Mouse (Mus musculus) forebrain, embryonic 10.5 days (tissue): Measurements from ENCODE around the gene Tor1aip1. TPM values are rescaled to one million over a fixed set of nuclear protein-coding genes. Genes with fewer than 3 reads are reported as not detected.

ENCODE experiments used
- DNase-seq: peaks from one replicate; pipeline ENCODE4 v3.0.0-alpha.2; 2017; ENCODE audit warnings: low spot score; ENCODE audit errors: extremely low spot score
- H3K27ac ChIP-seq: fragments of 300-500 bp; sonication (generic); 2 replicates; pipeline ENCODE4 v1.5.1; 2016; ENCODE audit warnings: mild to moderate bottlenecking
- H3K27me3 ChIP-seq: fragments of 300-500 bp; sonication (generic); 2 replicates; pipeline ENCODE4 v1.6.1; 2016; ENCODE audit warnings: mild to moderate bottlenecking; ENCODE audit not compliant: poor library complexity, severe bottlenecking
- H3K36me3 ChIP-seq: fragments of 300-500 bp; sonication (generic); replicated peaks from 2 replicates; pipeline ENCODE4 v1.6.1; 2016; ENCODE audit warnings: mild to moderate bottlenecking, moderate library complexity
- H3K4me1 ChIP-seq: fragments of 300-500 bp; sonication (generic); 2 replicates; pipeline ENCODE4 v1.6.1; 2016
- H3K4me3 ChIP-seq: fragments of 300-500 bp; sonication (generic); 2 replicates; pipeline ENCODE4 v1.5.1; 2016; ENCODE audit warnings: mild to moderate bottlenecking, moderate library complexity
- H3K9me3 ChIP-seq: fragments of 300-500 bp; sonication (generic); 2 replicates; pipeline ENCODE4 v1.6.1; 2016; ENCODE audit warnings: mild to moderate bottlenecking, moderate library complexity
- WGBS: fragments of 180-500 bp; shearing (Covaris S2); methylation state at CpG from one replicate; pipeline ENCODE4 v1.1.7; 2016; 5-methylcytosine and 5-hydroxymethylcytosine counted together
- polyA plus RNA-seq: library from polyadenylated mRNA; unstranded; fragments of >200 nt; fragmentation: Nextera tagmentation; extraction: Ambion mirVana; gene quantifications from 2 replicates; pipeline ENCODE4 v1.2.1, GENCODE M21; 2016

Gene Tor1aip1
- polyA plus RNA-seq, 1 experiment from 2014 or later = 42.2 TPM

- Histone ChIP-seq H3K27me3 (no peaks in the 10 kb centered on the region), H3K27ac (no peak overlapping the region), H3K36me3 (peaks cover 80% of the 10 kb centered on the region), H3K4me3 (no peak overlapping the region), H3K9me3 (no peaks in the 10 kb centered on the region), H3K4me1 (peaks cover 7% of the 10 kb centered on the region; the same call in 1 of the 2 replicates)
- DNase-seq = no peak
- WGBS = 92% methylated on average over 1 of the region's 1 CpGs
Observed at GRCm38 (mm10) chr1:156020402-156020801, 15.9 kb downstream of the Tor1aip1 start.

DNA sequence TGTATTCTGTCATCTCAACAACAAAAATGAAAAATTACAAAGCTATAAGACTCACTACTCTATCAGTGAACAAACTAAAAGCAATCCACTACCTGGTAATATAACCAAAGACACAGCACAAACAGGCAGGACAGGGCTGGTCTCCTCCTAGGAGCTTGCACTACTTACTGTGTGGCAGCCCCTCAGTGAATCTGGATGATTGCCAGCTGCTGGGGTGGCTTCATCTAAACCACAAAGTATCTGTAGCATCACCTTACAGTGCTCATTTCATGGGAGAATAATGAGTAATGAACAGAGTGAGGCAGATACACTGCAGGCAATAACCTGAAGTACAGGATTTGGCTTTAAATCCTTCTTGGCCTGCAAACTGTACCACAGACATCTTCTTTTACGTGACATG is 16.5 kb downstream of the Tor1aip1 start:
- Histone ChIP-seq H3K9me3 (no peaks in the 10 kb centered on the region), H3K27me3 (no peaks in the 10 kb centered on the region), H3K4me1 (peaks cover 5% of the 10 kb centered on the region; the same call in 1 of the 2 replicates), H3K36me3 (peaks cover 82% of the 10 kb centered on the region), H3K4me3 (no peak overlapping the region), H3K27ac (no peak overlapping the region)
- WGBS = 92% methylated on average over 1 of the region's 1 CpGs
- no peak for DNase-seq

- 92% methylated on average over 1 of the region's 1 CpGs for WGBS
- Histone ChIP-seq H3K4me3 (no peak overlapping the region), H3K36me3 (peaks cover 84% of the 10 kb centered on the region), H3K27me3 (no peaks in the 10 kb centered on the region), H3K27ac (no peak overlapping the region), H3K4me1 (no peaks in the 10 kb centered on the region), H3K9me3 (no peaks in the 10 kb centered on the region)
- DNase-seq = no peak
Observed at GRCm38 (mm10) chr1:156009003-156009402, 27.3 kb downstream of the Tor1aip1 start.

DNA sequence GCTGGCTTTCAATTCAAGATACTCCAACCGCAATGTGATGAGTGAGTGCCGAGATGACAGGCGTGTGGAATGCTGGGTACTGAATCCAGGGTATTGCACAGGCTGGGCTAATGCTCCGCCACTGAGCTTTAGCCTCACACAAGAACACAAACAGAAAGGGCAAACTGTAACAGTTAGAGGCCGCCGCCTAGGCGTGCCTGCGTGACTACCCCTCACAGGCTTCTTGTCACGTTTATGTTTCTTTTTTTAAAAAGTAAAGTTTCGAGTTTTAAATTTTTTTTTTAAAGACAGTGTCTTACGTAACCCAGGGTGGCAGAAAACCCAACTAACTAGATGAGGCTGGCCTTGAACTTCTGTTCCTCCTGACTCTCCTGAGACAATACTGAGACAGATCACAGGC is 30.4 kb downstream of the Tor1aip1 start:
- H3K27ac ChIP-seq = no peak overlapping the region
- H3K4me1 ChIP-seq = no peaks in the 10 kb centered on the region
- no peaks in the 10 kb centered on the region for H3K9me3 ChIP-seq
- H3K27me3 ChIP-seq = no peaks in the 10 kb centered on the region
- peaks cover 64% of the 10 kb centered on the region for H3K36me3 ChIP-seq
- DNase-seq = no peak
- 95% methylated on average over 11 of the region's 11 CpGs for WGBS
- no peak overlapping the region for H3K4me3 ChIP-seq

DNA sequence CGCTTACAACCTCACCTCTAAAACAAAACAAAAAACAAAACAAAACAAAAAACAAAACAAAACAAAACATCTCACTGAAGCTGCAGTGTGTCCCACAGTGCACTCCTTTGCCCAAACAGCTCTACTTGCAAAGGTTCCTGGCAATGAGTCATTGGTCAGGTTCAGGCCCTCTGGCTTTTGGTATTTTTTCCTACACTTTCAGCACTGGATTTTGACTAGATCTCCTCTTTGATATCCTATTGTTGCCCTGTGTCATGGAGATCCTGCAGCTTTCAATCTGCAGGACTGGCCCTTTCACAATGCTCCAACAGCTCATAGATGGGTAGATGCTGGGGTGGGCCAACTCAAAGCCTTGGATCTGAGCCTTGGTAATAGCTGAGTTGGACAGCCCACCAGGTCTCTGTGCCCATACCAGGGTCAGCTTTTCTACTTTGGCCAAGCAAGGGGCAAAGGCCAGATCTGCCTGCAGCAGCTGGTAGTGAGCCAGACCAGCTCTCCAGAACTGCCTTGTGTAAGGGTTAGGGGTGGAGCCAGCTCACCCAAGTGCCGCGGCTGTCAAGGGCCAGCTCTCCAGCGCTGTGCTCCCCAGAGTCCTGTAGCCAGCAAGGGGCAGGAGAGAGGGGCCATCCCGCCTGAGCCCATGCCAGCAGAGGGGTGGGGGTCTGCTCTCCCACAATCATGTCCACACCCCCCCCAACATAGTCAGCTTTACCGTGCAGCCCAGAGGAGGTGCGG is 32.9 kb downstream of the Tor1aip1 start:
- Histone ChIP-seq H3K4me3 (no peak overlapping the region), H3K36me3 (peaks cover 41% of the 10 kb centered on the region), H3K27ac (no peak overlapping the region), H3K4me1 (no peaks in the 10 kb centered on the region), H3K9me3 (no peaks in the 10 kb centered on the region), H3K27me3 (no peaks in the 10 kb centered on the region)
- DNase-seq = no peak
- WGBS = 91% methylated on average over 7 of the region's 7 CpGs

DNA sequence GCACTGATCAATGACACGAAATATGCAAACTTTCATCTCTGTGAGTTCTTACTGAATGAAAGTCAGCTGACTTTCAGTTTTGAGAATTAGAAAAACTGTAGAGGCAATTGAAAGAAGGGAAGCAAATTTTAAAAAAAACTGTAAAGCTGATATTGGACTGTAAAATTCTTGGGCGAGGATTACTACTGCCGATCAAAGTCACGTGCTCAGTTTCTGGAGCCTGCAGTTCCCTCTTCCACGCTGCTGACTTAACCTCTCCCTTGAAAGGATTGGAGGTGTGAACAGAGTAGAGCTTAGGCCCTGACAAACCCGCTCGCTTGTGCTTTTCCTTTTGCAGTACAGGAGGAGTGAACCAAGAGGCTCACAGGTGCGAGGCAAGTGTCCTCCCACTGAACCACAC is 33.9 kb downstream of the Tor1aip1 start:
- 93% methylated on average over 8 of the region's 8 CpGs for WGBS

DNA sequence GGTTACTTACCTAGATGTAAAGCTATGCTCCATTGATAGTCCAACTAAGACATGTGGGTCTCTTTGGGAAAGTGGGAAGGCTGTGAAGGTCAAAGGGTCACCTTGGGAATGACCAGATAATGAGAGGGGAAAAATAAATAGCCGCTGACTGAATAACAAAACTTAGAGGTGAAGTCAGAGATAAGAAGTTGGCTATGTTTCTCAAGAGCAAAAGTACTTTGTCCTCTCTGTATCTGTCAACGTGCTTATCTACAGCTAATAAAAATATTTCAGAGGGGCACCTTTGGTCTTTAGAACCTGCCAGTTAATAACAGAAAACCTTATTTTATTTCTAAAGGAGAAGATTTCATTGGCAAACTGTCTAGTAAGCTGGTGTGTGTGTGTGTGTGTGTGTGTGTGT is 40.7 kb downstream of the Tor1aip1 start:
- Histone ChIP-seq H3K36me3 (no peaks in the 10 kb centered on the region), H3K27ac (no peak overlapping the region), H3K4me1 (no peaks in the 10 kb centered on the region), H3K27me3 (no peaks in the 10 kb centered on the region), H3K9me3 (no peaks in the 10 kb centered on the region), H3K4me3 (no peak overlapping the region)
- no peak for DNase-seq
- 88% methylated on average over 2 of the region's 2 CpGs for WGBS

More for the DNA sequence above, 33.9 kb downstream of the Tor1aip1 start:
- Histone ChIP-seq H3K9me3 (no peaks in the 10 kb centered on the region), H3K36me3 (peaks cover 34% of the 10 kb centered on the region), H3K27me3 (no peaks in the 10 kb centered on the region), H3K4me1 (no peaks in the 10 kb centered on the region), H3K27ac (no peak overlapping the region), H3K4me3 (no peak overlapping the region)
- DNase-seq = no peak

- Histone ChIP-seq H3K9me3 (no peaks in the 10 kb centered on the region), H3K4me1 (peaks cover 2% of the 10 kb centered on the region), H3K27me3 (no peaks in the 10 kb centered on the region), H3K27ac (no peak overlapping the region), H3K4me3 (no peak overlapping the region), H3K36me3 (no peaks in the 10 kb centered on the region)
- WGBS = 88% methylated on average over 2 of the region's 2 CpGs
- DNase-seq = no peak
Observed at GRCm38 (mm10) chr1:155994524-155994923, 41.8 kb downstream of the Tor1aip1 start.

DNA sequence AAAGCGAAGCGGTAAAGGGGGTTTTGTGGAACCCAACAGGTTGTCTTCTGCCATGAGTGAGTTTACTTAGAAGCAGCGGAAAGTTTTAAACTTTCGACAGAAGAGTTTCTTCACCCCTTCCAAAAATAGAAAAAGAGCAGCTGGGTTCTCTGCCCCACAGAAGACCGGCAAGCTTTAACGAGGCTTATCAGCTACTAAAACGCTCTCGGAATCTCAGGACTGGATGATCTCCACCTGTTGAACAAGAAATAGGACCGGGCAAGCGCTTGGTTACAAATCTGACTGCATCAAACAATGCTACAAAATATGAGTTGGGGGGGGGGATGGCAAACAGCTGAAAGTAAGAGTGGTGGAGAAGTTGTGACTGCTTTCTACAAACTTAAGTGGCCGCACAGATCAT is 45.9 kb downstream of the Tor1aip1 start:
- WGBS = 76% methylated on average over 11 of the region's 11 CpGs
- no peak overlapping the region for H3K27ac ChIP-seq
- peaks cover 10% of the 10 kb centered on the region for H3K4me1 ChIP-seq
- H3K36me3 ChIP-seq = no peaks in the 10 kb centered on the region
- no peak overlapping the region for H3K4me3 ChIP-seq
- H3K27me3 ChIP-seq = no peaks in the 10 kb centered on the region
- no peak for DNase-seq
- no peaks in the 10 kb centered on the region for H3K9me3 ChIP-seq

DNA sequence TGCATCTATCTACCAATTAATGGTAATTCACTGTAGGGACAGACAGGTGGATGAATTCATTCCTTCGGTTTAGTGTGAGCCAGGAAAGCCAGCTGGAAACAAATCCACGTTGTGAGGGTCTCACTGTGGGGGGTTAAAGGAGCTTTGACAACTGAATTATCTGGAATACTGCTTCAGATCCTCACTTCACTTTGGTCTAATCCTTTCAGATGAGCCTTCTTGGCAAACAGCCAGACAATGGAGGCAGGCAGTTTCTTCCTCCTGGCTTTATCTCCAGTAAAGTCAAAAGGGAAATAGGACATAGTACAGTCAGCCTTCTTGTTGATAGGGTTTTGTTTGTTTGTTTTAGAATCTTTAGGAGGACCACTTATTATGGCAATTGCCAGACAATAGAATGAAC is 46.9 kb downstream of the Tor1aip1 start:
- Histone ChIP-seq H3K27me3 (no peaks in the 10 kb centered on the region), H3K27ac (no peak overlapping the region), H3K4me1 (peaks cover 10% of the 10 kb centered on the region), H3K9me3 (no peaks in the 10 kb centered on the region), H3K4me3 (no peak overlapping the region), H3K36me3 (no peaks in the 10 kb centered on the region)
- WGBS = 6% methylated on average over 2 of the region's 2 CpGs
- no peak for DNase-seq

GRCm38 (mm10) chr1:155987625-155988024 is 48.7 kb downstream of the Tor1aip1 start:
- Histone ChIP-seq H3K9me3 (no peaks in the 10 kb centered on the region), H3K27me3 (no peaks in the 10 kb centered on the region), H3K4me1 (peaks cover 10% of the 10 kb centered on the region), H3K27ac (no peak overlapping the region), H3K36me3 (no peaks in the 10 kb centered on the region), H3K4me3 (no peak overlapping the region)
- DNase-seq = no peak
- WGBS = 83% methylated on average over 2 of the region's 2 CpGs

DNA sequence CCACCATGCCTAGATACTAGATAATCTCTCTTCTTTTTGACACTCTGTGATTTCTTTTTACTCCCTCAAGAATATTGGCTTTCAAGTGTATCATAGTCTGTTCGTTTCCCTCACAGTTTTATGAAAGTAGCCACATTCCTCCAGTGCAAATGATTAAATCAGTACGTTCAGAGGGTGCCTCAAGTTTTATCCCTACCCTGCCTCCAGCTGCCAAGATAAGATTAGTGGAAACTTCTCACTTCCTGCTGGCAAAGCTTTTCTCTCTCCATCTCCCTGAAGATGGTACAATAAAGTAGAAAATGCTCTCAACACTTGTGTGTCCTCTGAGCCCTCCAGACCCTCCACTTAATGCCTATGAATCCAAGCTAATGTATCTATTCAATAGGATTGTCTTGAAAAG is 61.3 kb downstream of the Tor1aip1 start:
- no peak for DNase-seq
- Histone ChIP-seq H3K27me3 (no peaks in the 10 kb centered on the region), H3K4me3 (no peak overlapping the region), H3K9me3 (no peaks in the 10 kb centered on the region), H3K4me1 (peaks cover 24% of the 10 kb centered on the region), H3K27ac (no peak overlapping the region), H3K36me3 (no peaks in the 10 kb centered on the region)
- 69% methylated on average over 2 of the region's 2 CpGs for WGBS

- no peaks in the 10 kb centered on the region for H3K9me3 ChIP-seq
- DNase-seq = peak; percentile 15
- WGBS = 4% methylated on average over 19 of the region's 19 CpGs
- H3K4me1 ChIP-seq = peaks cover 24% of the 10 kb centered on the region
- H3K27me3 ChIP-seq = no peaks in the 10 kb centered on the region
- H3K4me3 ChIP-seq = peak overlapping the region; percentile 98
- H3K36me3 ChIP-seq = no peaks in the 10 kb centered on the region
- H3K27ac ChIP-seq = peak overlapping the region; percentile 99
Observed at GRCm38 (mm10) chr1:155973719-155974379, 62.4 kb downstream of the Tor1aip1 start.
